Mouse (Mus musculus) midbrain, embryonic 16.5 days (tissue): ENCODE data around the gene Gpr158. TPM values are rescaled to one million over a fixed set of nuclear protein-coding genes. Genes with fewer than 3 reads are reported as not detected.

ENCODE experiments used
- ATAC-seq: fragments of 200-750 bp; cut with Nextera tagmentation; 2 replicates; pipeline ENCODE4 v1.8.0; 2017; ENCODE audit warnings: moderate TSS enrichment
- H3K27ac ChIP-seq: fragments of 300-500 bp; sonication (generic); 2 replicates; pipeline ENCODE4 v1.5.1; 2014; ENCODE audit warnings: mild to moderate bottlenecking, low read length, mixed read lengths
- H3K27me3 ChIP-seq: fragments of 300-500 bp; sonication (generic); 2 replicates; pipeline ENCODE4 v1.6.1; 2014; ENCODE audit warnings: low read depth, low read length, mixed read lengths; ENCODE audit not compliant: control insufficient read depth, insufficient read depth
- H3K36me3 ChIP-seq: fragments of 300-500 bp; sonication (generic); 2 replicates; pipeline ENCODE4 v1.6.1; 2014; ENCODE audit warnings: mild to moderate bottlenecking, low read length, moderate library complexity, mixed read lengths; ENCODE audit not compliant: control insufficient read depth, insufficient read depth
- H3K4me1 ChIP-seq: fragments of 300-500 bp; sonication (generic); 2 replicates; pipeline ENCODE4 v1.6.1; 2014; ENCODE audit warnings: mild to moderate bottlenecking, low read length, mixed read lengths; ENCODE audit not compliant: control insufficient read depth, insufficient read depth
- H3K4me2 ChIP-seq: fragments of 300-500 bp; sonication (generic); 2 replicates; pipeline ENCODE4 v1.6.1; 2014; ENCODE audit warnings: mild to moderate bottlenecking, low read length, mixed read lengths
- H3K4me3 ChIP-seq: fragments of 300-500 bp; sonication (generic); 2 replicates; pipeline ENCODE4 v1.5.1; 2014; ENCODE audit warnings: low read depth, mild to moderate bottlenecking, low read length, moderate library complexity, mixed read lengths
- H3K9ac ChIP-seq: fragments of 300-500 bp; sonication (generic); 2 replicates; pipeline ENCODE4 v1.6.1; 2014; ENCODE audit warnings: low read depth, low read length, mixed read lengths
- H3K9me3 ChIP-seq: fragments of 300-500 bp; sonication (generic); replicated peaks from 2 replicates; pipeline ENCODE4 v1.6.1; 2014; ENCODE audit warnings: mild to moderate bottlenecking, low read length, mixed read lengths; ENCODE audit not compliant: control insufficient read depth, poor library complexity, severe bottlenecking
- WGBS: fragments of 180-500 bp; shearing (Covaris S2); extraction: QIAGEN DNeasy Blood & Tissue Kit; methylation state at CpG from one replicate; pipeline ENCODE4 v1.1.7; 2014; 5-methylcytosine and 5-hydroxymethylcytosine counted together
- polyA plus RNA-seq: library from polyadenylated mRNA; unstranded; fragments of >200 nt; fragmentation: Nextera tagmentation; extraction: Ambion mirVana; gene quantifications from 2 replicates; pipeline ENCODE4 v1.2.1, GENCODE M21; 2015

The Gpr158 gene
- polyA plus RNA-seq, 1 experiment from 2014 or later, result 5.7 TPM

- H3K27ac ChIP-seq, result no peak overlapping the region
- no peak; the same call in 1 of the 2 replicates for ATAC-seq
- H3K9ac ChIP-seq, result no peak overlapping the region
- H3K36me3 ChIP-seq, result no peaks in the 10 kb centered on the region
- no peaks in the 10 kb centered on the region for H3K27me3 ChIP-seq
- no peaks in the 10 kb centered on the region for H3K4me1 ChIP-seq
- no peaks in the 10 kb centered on the region for H3K9me3 ChIP-seq
- no peak overlapping the region for H3K4me3 ChIP-seq
- H3K4me2 ChIP-seq, result no peak overlapping the region
- 83% methylated on average over 1 of the region's 1 CpGs for WGBS
Observed at GRCm38 (mm10) chr2:21497965-21498364, 130.6 kb downstream of the Gpr158 start.

GRCm38 (mm10) chr2:21499399-21499798 lies 132.1 kb downstream of the Gpr158 start:
- ATAC-seq, result no peak
- no peak overlapping the region for H3K27ac ChIP-seq
- no peaks in the 10 kb centered on the region for H3K36me3 ChIP-seq
- H3K9me3 ChIP-seq, result no peaks in the 10 kb centered on the region
- H3K27me3 ChIP-seq, result no peaks in the 10 kb centered on the region
- H3K4me2 ChIP-seq, result no peak overlapping the region
- H3K4me1 ChIP-seq, result no peaks in the 10 kb centered on the region
- WGBS, result 82% methylated on average over 2 of the region's 2 CpGs
- no peak overlapping the region for H3K9ac ChIP-seq
- no peak overlapping the region for H3K4me3 ChIP-seq

- H3K27ac ChIP-seq, result no peak overlapping the region
- no peaks in the 10 kb centered on the region for H3K4me1 ChIP-seq
- H3K36me3 ChIP-seq, result no peaks in the 10 kb centered on the region
- H3K27me3 ChIP-seq, result no peaks in the 10 kb centered on the region
- no peak overlapping the region for H3K9ac ChIP-seq
- no peak for ATAC-seq
- 59% methylated on average over 1 of the region's 1 CpGs for WGBS
- no peak overlapping the region for H3K4me3 ChIP-seq
- no peak overlapping the region for H3K4me2 ChIP-seq
- H3K9me3 ChIP-seq, result no peaks in the 10 kb centered on the region
Observed at GRCm38 (mm10) chr2:21507449-21507848, 140.1 kb downstream of the Gpr158 start.

GRCm38 (mm10) chr2:21530750-21531149 lies 163.4 kb downstream of the Gpr158 start:
- no peak overlapping the region for H3K27ac ChIP-seq
- no peaks in the 10 kb centered on the region for H3K36me3 ChIP-seq
- H3K4me3 ChIP-seq, result no peak overlapping the region
- no peaks in the 10 kb centered on the region for H3K27me3 ChIP-seq
- H3K9me3 ChIP-seq, result peaks cover 2% of the 10 kb centered on the region; the same call in 1 of the 2 replicates
- H3K4me1 ChIP-seq, result no peaks in the 10 kb centered on the region
- no peak overlapping the region for H3K4me2 ChIP-seq
- no peak overlapping the region for H3K9ac ChIP-seq
- no peak for ATAC-seq

GRCm38 (mm10) chr2:21619180-21619579 lies 251.8 kb downstream of the Gpr158 start:
- Histone ChIP-seq H3K4me1 (no peaks in the 10 kb centered on the region), H3K27me3 (no peaks in the 10 kb centered on the region), H3K4me3 (no peak overlapping the region), H3K27ac (no peak overlapping the region), H3K9me3 (no peaks in the 10 kb centered on the region), H3K4me2 (no peak overlapping the region), H3K36me3 (no peaks in the 10 kb centered on the region), H3K9ac (no peak overlapping the region)
- 86% methylated on average over 6 of the region's 6 CpGs for whole genome bisulfite sequencing
- ATAC-seq, result no peak

GRCm38 (mm10) chr2:21632136-21632535 lies 264.8 kb downstream of the Gpr158 start:
- Histone ChIP-seq H3K27ac (no peak overlapping the region), H3K36me3 (no peaks in the 10 kb centered on the region), H3K4me2 (no peak overlapping the region), H3K4me3 (no peak overlapping the region), H3K4me1 (no peaks in the 10 kb centered on the region), H3K9ac (no peak overlapping the region), H3K27me3 (no peaks in the 10 kb centered on the region), H3K9me3 (no peaks in the 10 kb centered on the region)
- ATAC-seq, result no peak
- WGBS, result 74% methylated on average over 1 of the region's 1 CpGs

- H3K36me3 ChIP-seq, result no peaks in the 10 kb centered on the region
- no peak overlapping the region for H3K9ac ChIP-seq
- no peak overlapping the region for H3K4me2 ChIP-seq
- H3K27me3 ChIP-seq, result no peaks in the 10 kb centered on the region
- no peak overlapping the region for H3K4me3 ChIP-seq
- H3K27ac ChIP-seq, result no peak overlapping the region
- no peaks in the 10 kb centered on the region for H3K9me3 ChIP-seq
- 72% methylated on average over 4 of the region's 4 CpGs for WGBS
- H3K4me1 ChIP-seq, result no peaks in the 10 kb centered on the region
- no peak for ATAC-seq
Observed at GRCm38 (mm10) chr2:21665721-21666120, 298.4 kb downstream of the Gpr158 start.

- Histone ChIP-seq H3K4me1 (no peaks in the 10 kb centered on the region), H3K27me3 (no peaks in the 10 kb centered on the region), H3K4me3 (no peak overlapping the region), H3K4me2 (no peak overlapping the region), H3K9me3 (no peaks in the 10 kb centered on the region), H3K27ac (no peak overlapping the region), H3K9ac (no peak overlapping the region), H3K36me3 (no peaks in the 10 kb centered on the region)
- WGBS, result 93% methylated on average over 4 of the region's 4 CpGs
- ATAC-seq, result no peak
Observed at GRCm38 (mm10) chr2:21676084-21676838, 308.9 kb downstream of the Gpr158 start.

GRCm38 (mm10) chr2:21676839-21677123 lies 309.4 kb downstream of the Gpr158 start:
- no peak overlapping the region for H3K9ac ChIP-seq
- 55% methylated on average over 2 of the region's 2 CpGs for WGBS
- H3K27ac ChIP-seq, result no peak overlapping the region
- no peaks in the 10 kb centered on the region for H3K9me3 ChIP-seq
- no peaks in the 10 kb centered on the region for H3K4me1 ChIP-seq
- no peak overlapping the region for H3K4me3 ChIP-seq
- H3K27me3 ChIP-seq, result no peaks in the 10 kb centered on the region
- no peak overlapping the region for H3K4me2 ChIP-seq
- no peak for ATAC-seq
- H3K36me3 ChIP-seq, result no peaks in the 10 kb centered on the region
